Mouse (Mus musculus): ENCODE measurements at regions not wholly inside any gene's neighbourhood (a gene's known extent, or its start where the extent isn't known, plus 50 kb on each side); places are given as distances from the start of the nearest gene placed in this dataset.
A peak's percentile ranks its signal among the peaks of the same experiment; 100 is the strongest.

DNA sequence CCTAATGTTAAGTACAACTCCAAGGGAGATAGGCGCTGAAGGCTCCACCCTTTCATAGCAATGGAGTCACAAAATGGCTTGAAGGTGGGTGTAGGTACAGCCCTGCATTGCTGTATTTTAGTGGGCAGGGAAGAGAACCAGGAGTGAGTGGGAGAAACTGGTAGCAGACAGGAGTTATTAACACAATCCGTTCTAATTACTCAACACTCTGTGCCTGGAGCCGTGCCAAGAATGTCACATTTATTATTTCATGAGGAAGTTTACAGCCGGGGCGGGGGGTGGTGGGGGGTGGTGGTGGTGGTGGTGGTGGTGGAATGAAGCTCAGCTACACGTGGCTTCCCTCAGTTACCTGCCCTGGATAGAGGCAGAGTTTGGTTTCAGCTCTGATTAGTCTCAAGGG lies 166.3 kb upstream of the Lsm8 start:
- 61% methylated on average over 6 of the region's 6 CpGs for WGBS
- Histone ChIP-seq H3K27me3 (no peaks in the 10 kb centered on the region), H3K9ac (no peak overlapping the region), H3K27ac (no peak overlapping the region), H3K9me3 (replicated peaks) (no peaks in the 10 kb centered on the region), H3K4me1 (no peaks in the 10 kb centered on the region), H3K36me3 (ENCODE audit: poor library complexity, severe bottlenecking) (no peaks in the 10 kb centered on the region), H3K4me3 (no peak overlapping the region), H3K4me2 (no peak overlapping the region)
- ATAC-seq = 0 out of 2 replicates have a peak, but pooled peaks have one; percentile 59

- no peaks in the 10 kb centered on the region for H3K36me3 ChIP-seq (ENCODE audit: poor library complexity, severe bottlenecking)
- H3K9ac ChIP-seq = no peak overlapping the region
- 39% methylated on average over 11 of the region's 11 CpGs for WGBS
- no peaks in the 10 kb centered on the region for H3K27me3 ChIP-seq
- no peak overlapping the region for H3K4me2 ChIP-seq
- peak; percentile 89 for ATAC-seq
- H3K4me3 ChIP-seq = no peak overlapping the region
- no peaks in the 10 kb centered on the region for H3K9me3 ChIP-seq (replicated peaks)
- H3K4me1 ChIP-seq = peaks cover 5% of the 10 kb centered on the region; the same call in 1 of the 2 replicates
- peak overlapping the region; percentile 83 for H3K27ac ChIP-seq
These were observed 159.6 kb upstream of the Lsm8 start for GRCm38 (mm10) chr6:18688652-18689348.

- no peaks in the 10 kb centered on the region for H3K36me3 ChIP-seq (ENCODE audit: poor library complexity, severe bottlenecking)
- H3K9ac ChIP-seq = no peak overlapping the region
- H3K4me1 ChIP-seq = peaks cover 11% of the 10 kb centered on the region; the same call in 1 of the 2 replicates
- no peak overlapping the region for H3K4me3 ChIP-seq
- H3K27me3 ChIP-seq = no peaks in the 10 kb centered on the region
- no peak overlapping the region for H3K4me2 ChIP-seq
- WGBS = 80% methylated on average over 5 of the region's 5 CpGs
- H3K27ac ChIP-seq = no peak overlapping the region
- no peak for ATAC-seq
- no peaks in the 10 kb centered on the region for H3K9me3 ChIP-seq (replicated peaks)
These were observed 150.8 kb upstream of the Lsm8 start for GRCm38 (mm10) chr6:18697536-18697935.

DNA sequence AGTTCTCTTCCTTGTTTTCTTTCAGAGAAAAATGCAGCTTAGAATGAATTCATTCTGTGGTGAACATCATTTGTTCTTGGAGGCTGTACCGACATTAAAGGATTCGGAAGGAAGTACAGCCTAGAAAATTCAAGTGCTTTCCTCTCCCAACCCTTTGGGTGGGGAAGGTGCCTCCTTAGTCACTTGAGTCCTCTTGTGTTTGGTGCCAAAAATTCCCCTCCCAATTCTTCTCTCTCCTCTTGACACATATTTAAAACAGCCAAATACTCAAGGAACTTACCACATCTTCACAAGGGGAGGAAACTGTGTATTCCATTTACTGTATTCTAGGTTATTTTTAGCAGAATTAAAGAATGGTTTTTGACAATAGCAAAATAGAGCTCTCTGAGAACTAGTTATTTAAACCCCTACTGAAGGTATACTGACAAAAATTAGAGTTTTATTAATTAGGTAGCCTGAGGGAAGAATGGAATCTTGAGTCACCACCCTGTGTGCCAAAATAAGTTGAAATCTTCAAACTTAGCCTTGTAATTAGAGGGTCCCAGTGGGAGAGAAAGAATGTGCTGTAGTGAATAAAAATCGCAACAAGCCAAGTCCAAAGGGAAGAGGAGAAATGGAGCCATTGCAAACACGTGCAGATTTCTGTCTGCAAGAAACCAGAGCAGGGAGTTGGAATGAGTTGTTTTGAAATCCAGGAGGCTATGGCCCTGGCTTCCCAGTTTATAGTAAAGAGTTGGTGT lies 149.2 kb upstream of the Lsm8 start:
- no peaks in the 10 kb centered on the region for H3K9me3 ChIP-seq (replicated peaks)
- no peaks in the 10 kb centered on the region for H3K27me3 ChIP-seq
- H3K4me1 ChIP-seq = peaks cover 11% of the 10 kb centered on the region; the same call in 1 of the 2 replicates
- WGBS = 16% methylated on average over 4 of the region's 4 CpGs
- no peak overlapping the region; the same call in 1 of the 2 replicates for H3K27ac ChIP-seq
- H3K4me2 ChIP-seq = peak overlapping the region; percentile 33
- no peak overlapping the region for H3K4me3 ChIP-seq
- no peak overlapping the region for H3K9ac ChIP-seq
- no peaks in the 10 kb centered on the region for H3K36me3 ChIP-seq (ENCODE audit: poor library complexity, severe bottlenecking)
- ATAC-seq = peak; percentile 70; the same call in 1 of the 2 replicates

DNA sequence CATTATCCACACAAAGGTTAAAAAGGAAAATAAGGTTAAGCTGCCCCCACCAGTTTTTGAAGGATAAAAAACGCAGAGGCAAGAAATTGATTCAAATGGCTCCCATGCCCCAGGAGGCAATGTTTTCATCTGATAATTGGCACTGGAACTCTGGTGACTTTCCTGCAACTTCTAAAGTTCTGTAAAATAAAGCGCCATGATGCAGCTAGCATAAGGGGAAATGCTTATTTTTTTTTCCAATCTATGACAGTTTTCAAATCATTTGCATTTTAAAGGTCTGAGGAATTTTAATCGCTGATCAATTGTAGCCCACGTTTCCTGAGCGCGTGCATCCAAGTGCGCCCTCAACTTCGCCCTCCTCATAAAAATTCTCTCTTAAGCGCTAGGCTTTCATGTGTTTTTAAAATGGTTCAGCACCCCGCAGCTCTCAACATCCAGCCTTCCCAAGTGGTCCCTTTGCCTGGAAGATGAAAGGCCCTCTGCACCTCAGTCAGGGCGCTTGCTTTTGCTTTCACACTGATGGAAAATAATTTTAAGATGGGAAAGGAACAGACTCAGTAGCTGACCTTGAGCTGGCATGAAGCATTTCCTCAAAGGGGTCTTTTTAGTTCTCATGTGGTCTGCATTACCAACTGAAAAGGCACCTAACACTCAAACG lies 148.5 kb upstream of the Lsm8 start:
- Histone ChIP-seq H3K9me3 (replicated peaks) (no peaks in the 10 kb centered on the region), H3K4me2 (peak overlapping the region; percentile 33), H3K4me1 (peaks cover 11% of the 10 kb centered on the region; the same call in 1 of the 2 replicates), H3K27me3 (no peaks in the 10 kb centered on the region), H3K4me3 (no peak overlapping the region), H3K27ac (no peak overlapping the region; the same call in 1 of the 2 replicates), H3K9ac (no peak overlapping the region), H3K36me3 (ENCODE audit: poor library complexity, severe bottlenecking) (no peaks in the 10 kb centered on the region)
- ATAC-seq = peak; percentile 71
- WGBS = 5% methylated on average over 12 of the region's 12 CpGs

GRCm38 (mm10) chr6:18710763-18711162 lies 137.6 kb upstream of the Lsm8 start:
- no peak overlapping the region for H3K4me3 ChIP-seq
- H3K36me3 ChIP-seq (ENCODE audit: poor library complexity, severe bottlenecking) = no peaks in the 10 kb centered on the region
- no peaks in the 10 kb centered on the region for H3K9me3 ChIP-seq (replicated peaks)
- no peak overlapping the region for H3K9ac ChIP-seq
- H3K27me3 ChIP-seq = no peaks in the 10 kb centered on the region
- H3K27ac ChIP-seq = no peak overlapping the region
- WGBS = 98% methylated on average over 1 of the region's 1 CpGs
- H3K4me2 ChIP-seq = no peak overlapping the region
- no peak for ATAC-seq
- no peaks in the 10 kb centered on the region for H3K4me1 ChIP-seq

GRCm38 (mm10) chr6:18748859-18749258 lies 99.5 kb upstream of the Lsm8 start:
- H3K27ac ChIP-seq = no peak overlapping the region
- H3K36me3 ChIP-seq (ENCODE audit: poor library complexity, severe bottlenecking) = no peaks in the 10 kb centered on the region
- H3K4me3 ChIP-seq = no peak overlapping the region
- H3K9me3 ChIP-seq (replicated peaks) = no peaks in the 10 kb centered on the region; the same call in 1 of the 2 replicates
- no peak for ATAC-seq
- H3K4me2 ChIP-seq = no peak overlapping the region
- 79% methylated on average over 2 of the region's 2 CpGs for WGBS
- no peak overlapping the region for H3K9ac ChIP-seq
- no peaks in the 10 kb centered on the region for H3K27me3 ChIP-seq
- H3K4me1 ChIP-seq = no peaks in the 10 kb centered on the region

- Histone ChIP-seq H3K27me3 (no peaks in the 10 kb centered on the region), H3K9me3 (replicated peaks) (no peaks in the 10 kb centered on the region), H3K4me1 (no peaks in the 10 kb centered on the region), H3K9ac (no peak overlapping the region), H3K27ac (no peak overlapping the region), H3K36me3 (ENCODE audit: poor library complexity, severe bottlenecking) (no peaks in the 10 kb centered on the region), H3K4me2 (no peak overlapping the region), H3K4me3 (no peak overlapping the region)
- 92% methylated on average over 2 of the region's 2 CpGs for WGBS
- ATAC-seq = no peak
These were observed 83.8 kb upstream of the Lsm8 start for GRCm38 (mm10) chr6:18764536-18764935.

DNA sequence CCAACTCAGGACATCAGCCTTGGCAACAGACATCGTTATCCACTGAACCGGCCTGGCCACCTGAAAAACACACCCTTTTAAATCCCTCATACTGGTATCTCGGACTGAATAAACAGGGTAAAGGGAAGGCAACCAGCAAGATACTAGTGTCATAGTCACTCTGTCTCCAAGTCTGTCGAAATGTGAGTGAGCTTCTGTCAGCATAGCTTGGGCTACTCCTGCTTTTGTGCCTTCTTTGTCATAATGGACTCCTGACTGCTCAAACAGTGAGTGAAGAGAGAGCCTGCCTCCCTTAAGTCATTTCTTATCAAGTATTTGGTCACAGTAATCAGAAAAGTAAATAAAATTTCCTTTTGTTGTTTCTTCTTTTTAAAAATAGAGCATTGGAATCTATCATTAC lies 53.0 kb upstream of the Lsm8 start:
- Histone ChIP-seq H3K27ac (peak overlapping the region; percentile 74), H3K36me3 (ENCODE audit: poor library complexity, severe bottlenecking) (no peaks in the 10 kb centered on the region), H3K9me3 (replicated peaks) (no peaks in the 10 kb centered on the region), H3K4me1 (peaks cover 11% of the 10 kb centered on the region), H3K4me3 (no peak overlapping the region), H3K9ac (no peak overlapping the region), H3K27me3 (no peaks in the 10 kb centered on the region), H3K4me2 (no peak overlapping the region)
- WGBS = 29% methylated on average over 4 of the region's 4 CpGs
- ATAC-seq = peak; percentile 76

GRCm38 (mm10) chr6:18795847-18796246 lies 52.5 kb upstream of the Lsm8 start:
- Histone ChIP-seq H3K27ac (no peak overlapping the region), H3K4me3 (no peak overlapping the region), H3K9ac (no peak overlapping the region), H3K27me3 (no peaks in the 10 kb centered on the region), H3K4me2 (no peak overlapping the region), H3K36me3 (ENCODE audit: poor library complexity, severe bottlenecking) (no peaks in the 10 kb centered on the region), H3K4me1 (peaks cover 11% of the 10 kb centered on the region), H3K9me3 (replicated peaks) (no peaks in the 10 kb centered on the region)
- 20% methylated on average over 1 of the region's 1 CpGs for WGBS
- peak; percentile 80 for ATAC-seq

- Histone ChIP-seq H3K9ac (no peak overlapping the region), H3K27me3 (no peaks in the 10 kb centered on the region), H3K36me3 (ENCODE audit: poor library complexity, severe bottlenecking) (no peaks in the 10 kb centered on the region), H3K4me3 (no peak overlapping the region), H3K27ac (peak overlapping the region; percentile 53), H3K9me3 (replicated peaks) (no peaks in the 10 kb centered on the region), H3K4me1 (peaks cover 11% of the 10 kb centered on the region), H3K4me2 (no peak overlapping the region)
- ATAC-seq = peak; percentile 79
These were observed 51.8 kb upstream of the Lsm8 start for GRCm38 (mm10) chr6:18796540-18796939.

Measured in forebrain, embryonic 13.5 days (tissue).